Mouse (Mus musculus): ENCODE data around the gene Mfrp. TPM values are rescaled to one million over a fixed set of nuclear protein-coding genes. Genes with fewer than 3 reads are reported as not detected.
A peak's percentile ranks its signal among the peaks of the same experiment; 100 is the strongest.

The Mfrp gene
- polyA plus RNA-seq, 1 experiment from 2014 or later: 0.20 TPM

GRCm38 (mm10) chr9:44125026-44125425, 23.5 kb downstream of the Mfrp start:
- Histone ChIP-seq H3K27me3 (no peaks in the 10 kb centered on the region), H3K4me2 (no peak overlapping the region)
- 68% methylated on average over 5 of the region's 5 CpGs for WGBS

DNA sequence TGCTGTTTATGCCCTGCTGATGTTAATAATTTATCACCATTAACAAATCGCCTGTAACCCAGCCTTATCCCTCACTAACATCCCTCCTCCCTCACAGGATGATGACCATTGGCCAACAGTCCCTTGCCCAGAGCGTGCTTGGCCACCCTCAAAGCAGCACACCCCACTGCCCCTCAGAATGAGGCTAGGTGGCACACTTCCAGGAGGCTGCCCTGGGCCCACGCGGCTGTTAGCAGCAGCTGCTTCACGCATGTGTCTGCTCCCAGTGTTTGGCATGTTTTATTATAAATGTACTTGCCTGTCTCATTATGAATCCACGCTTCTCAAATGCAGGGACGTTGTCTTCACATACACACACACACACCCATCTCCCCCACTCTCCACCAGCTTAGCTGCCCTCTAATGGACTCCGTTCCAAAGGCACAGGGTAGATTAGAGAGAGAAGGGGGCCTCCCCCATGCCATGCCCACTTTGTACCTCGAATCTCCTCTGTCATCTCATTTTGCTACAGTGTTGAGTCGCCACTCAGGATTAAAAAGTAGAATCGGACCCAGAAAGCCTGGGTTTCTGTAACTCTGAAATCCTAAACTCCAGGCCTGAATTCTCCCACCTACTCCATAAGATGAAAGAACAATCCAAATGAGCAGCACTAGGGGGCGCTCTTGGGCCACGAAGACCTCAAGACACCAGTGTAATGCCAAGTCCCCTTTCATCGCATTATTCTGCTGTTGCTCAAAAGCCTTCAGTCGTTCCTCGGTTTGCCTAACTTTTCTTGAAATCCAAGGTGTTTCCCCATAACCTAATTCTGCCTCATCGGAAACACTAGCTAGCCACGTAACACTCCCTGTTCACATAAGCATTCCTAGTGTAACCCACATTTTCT, 24.3 kb downstream of the Mfrp start:
- no peak overlapping the region for H3K9ac ChIP-seq
- no peak overlapping the region for H3K4me3 ChIP-seq
- H3K27ac ChIP-seq: peak overlapping the region; percentile 73
- peak overlapping the region; percentile 34; the same call in 1 of the 2 replicates for H3K4me2 ChIP-seq
- no peaks in the 10 kb centered on the region for H3K9me3 ChIP-seq
- no peaks in the 10 kb centered on the region for H3K27me3 ChIP-seq
- WGBS: 28% methylated on average over 18 of the region's 18 CpGs
- ATAC-seq (ENCODE audit: insufficient number of reproducible peaks, low FRiP score, low TSS enrichment, low read depth): no peak
- no peaks in the 10 kb centered on the region for H3K36me3 ChIP-seq
- H3K4me1 ChIP-seq: peaks cover 32% of the 10 kb centered on the region

More at GRCm38 (mm10) chr9:44125026-44125425, 23.5 kb downstream of the Mfrp start:
- Histone ChIP-seq H3K36me3 (no peaks in the 10 kb centered on the region), H3K27ac (no peak overlapping the region), H3K9ac (no peak overlapping the region), H3K9me3 (no peaks in the 10 kb centered on the region), H3K4me1 (peaks cover 24% of the 10 kb centered on the region), H3K4me3 (no peak overlapping the region)
- no peak for ATAC-seq (ENCODE audit: insufficient number of reproducible peaks, low FRiP score, low TSS enrichment, low read depth)

DNA sequence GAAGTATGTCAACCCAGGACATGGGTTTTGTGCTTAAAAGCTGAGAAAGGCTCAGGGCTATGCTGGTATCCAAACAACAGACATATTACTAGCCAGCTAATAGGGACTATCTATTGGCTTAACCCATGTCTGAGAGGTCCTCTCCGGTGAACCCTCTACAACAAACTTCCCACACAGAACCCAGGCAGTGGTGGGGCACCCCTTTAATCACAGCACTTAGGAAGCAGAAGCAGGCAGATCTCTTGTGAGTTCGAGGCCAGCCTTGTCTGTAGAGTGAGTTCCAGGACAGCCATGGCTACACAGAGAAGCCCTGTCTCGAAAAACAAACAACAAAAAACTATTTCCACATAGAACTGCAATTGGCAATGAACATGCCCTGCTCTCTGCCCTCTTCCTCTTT, 25.2 kb downstream of the Mfrp start:
- H3K36me3 ChIP-seq: no peaks in the 10 kb centered on the region
- WGBS: 87% methylated on average over 3 of the region's 3 CpGs
- ATAC-seq (ENCODE audit: insufficient number of reproducible peaks, low FRiP score, low TSS enrichment, low read depth): no peak
- peaks cover 34% of the 10 kb centered on the region for H3K4me1 ChIP-seq
- H3K27ac ChIP-seq: peak overlapping the region; percentile 73
- no peak overlapping the region for H3K4me2 ChIP-seq
- H3K27me3 ChIP-seq: 0 out of 2 replicates have a peak, but pooled peaks cover 6% of the 10 kb centered on the region
- no peaks in the 10 kb centered on the region for H3K9me3 ChIP-seq
- no peak overlapping the region for H3K9ac ChIP-seq
- H3K4me3 ChIP-seq: no peak overlapping the region

DNA sequence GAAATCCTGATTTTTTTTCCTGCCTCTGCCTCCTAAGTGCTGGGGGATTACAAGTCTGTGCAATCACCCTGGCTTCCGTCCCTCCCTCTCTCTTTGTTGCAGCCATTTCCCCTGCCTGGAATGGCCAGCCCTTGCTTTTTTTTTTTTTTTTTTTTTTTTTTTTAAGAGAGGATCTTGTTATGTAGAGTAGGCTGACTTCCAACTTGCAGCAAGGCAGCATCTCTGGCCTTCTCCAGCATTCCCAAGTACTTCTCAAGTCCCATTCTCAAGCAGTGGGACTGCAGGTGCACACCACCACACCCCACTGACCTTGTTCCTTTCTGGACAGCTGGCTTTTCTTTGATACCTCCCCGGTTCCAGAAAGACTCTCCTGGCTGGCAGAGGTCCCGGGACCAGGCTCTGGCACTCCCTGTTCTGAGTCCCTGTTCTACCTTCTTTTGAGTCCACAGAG, 25.8 kb downstream of the Mfrp start:
- Histone ChIP-seq H3K4me2 (no peak overlapping the region), H3K4me1 (peaks cover 34% of the 10 kb centered on the region), H3K36me3 (no peaks in the 10 kb centered on the region), H3K27me3 (0 out of 2 replicates have a peak, but pooled peaks cover 7% of the 10 kb centered on the region), H3K4me3 (no peak overlapping the region), H3K9ac (no peak overlapping the region), H3K9me3 (no peaks in the 10 kb centered on the region), H3K27ac (no peak overlapping the region)
- WGBS: 62% methylated on average over 3 of the region's 3 CpGs
- no peak for ATAC-seq (ENCODE audit: insufficient number of reproducible peaks, low FRiP score, low TSS enrichment, low read depth)

DNA sequence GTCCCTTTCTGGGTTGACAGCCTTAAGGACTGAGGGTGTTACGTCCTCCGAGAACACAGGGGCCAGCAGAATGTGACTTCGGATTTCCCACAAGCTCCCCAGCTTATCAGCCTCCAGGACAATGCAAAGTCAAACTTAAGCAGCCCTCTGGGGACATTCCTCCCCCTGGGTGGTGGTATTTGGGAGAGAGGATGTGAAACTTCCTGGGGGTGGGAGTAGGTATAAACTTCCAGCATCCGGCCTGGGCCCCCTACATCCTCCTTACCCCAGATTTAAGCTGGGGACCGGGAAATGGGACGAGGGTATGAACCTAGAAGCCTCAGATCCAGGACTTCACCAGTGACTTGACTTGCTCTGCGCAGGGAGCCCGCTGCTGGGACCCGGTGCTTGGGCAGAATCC, 28.1 kb downstream of the Mfrp start:
- no peaks in the 10 kb centered on the region for H3K36me3 ChIP-seq
- H3K9me3 ChIP-seq: no peaks in the 10 kb centered on the region
- peaks cover 54% of the 10 kb centered on the region for H3K4me1 ChIP-seq
- ATAC-seq (ENCODE audit: insufficient number of reproducible peaks, low FRiP score, low TSS enrichment, low read depth): no peak
- peak overlapping the region; percentile 73 for H3K27ac ChIP-seq
- H3K9ac ChIP-seq: no peak overlapping the region; the same call in 1 of the 2 replicates
- H3K4me2 ChIP-seq: peak overlapping the region; percentile 52
- H3K27me3 ChIP-seq: peaks cover 10% of the 10 kb centered on the region; the same call in 1 of the 2 replicates
- H3K4me3 ChIP-seq: peak overlapping the region; percentile 29
- 10% methylated on average over 9 of the region's 9 CpGs for WGBS

DNA sequence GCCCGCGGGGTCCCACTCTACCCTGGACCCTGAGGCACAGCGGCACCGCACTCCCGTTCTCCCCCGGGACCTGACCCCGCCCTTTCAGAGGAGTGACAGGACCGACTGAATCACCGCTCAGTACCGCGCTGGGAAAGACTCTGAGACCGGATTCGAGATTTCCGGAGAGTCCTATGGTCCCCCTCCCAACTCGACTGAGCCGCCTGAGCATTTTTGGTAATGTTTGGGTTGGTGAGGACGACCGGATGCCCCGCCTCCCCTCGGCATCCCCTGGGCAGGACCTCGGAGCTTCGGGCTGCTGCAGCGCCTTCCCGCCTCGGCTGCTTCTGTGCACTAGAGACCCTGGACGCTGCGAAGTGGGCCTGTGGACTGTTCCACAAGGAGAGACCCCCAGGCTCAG, 28.5 kb downstream of the Mfrp start:
- peaks cover 57% of the 10 kb centered on the region for H3K4me1 ChIP-seq
- 0 out of 2 replicates have a peak, but pooled peaks have one; percentile 22 for ATAC-seq (ENCODE audit: insufficient number of reproducible peaks, low FRiP score, low TSS enrichment, low read depth)
- WGBS: 1% methylated on average over 27 of the region's 27 CpGs
- no peaks in the 10 kb centered on the region for H3K9me3 ChIP-seq
- H3K4me3 ChIP-seq: peak overlapping the region; percentile 29
- peak overlapping the region; percentile 52 for H3K4me2 ChIP-seq
- no peak overlapping the region; the same call in 1 of the 2 replicates for H3K9ac ChIP-seq
- H3K36me3 ChIP-seq: no peaks in the 10 kb centered on the region
- H3K27ac ChIP-seq: peak overlapping the region; percentile 73
- H3K27me3 ChIP-seq: peaks cover 10% of the 10 kb centered on the region; the same call in 1 of the 2 replicates

- peaks cover 10% of the 10 kb centered on the region; the same call in 1 of the 2 replicates for H3K27me3 ChIP-seq
- H3K27ac ChIP-seq: peak overlapping the region; percentile 62
- no peaks in the 10 kb centered on the region for H3K9me3 ChIP-seq
- peak; percentile 21; the same call in 1 of the 2 replicates for ATAC-seq (ENCODE audit: insufficient number of reproducible peaks, low FRiP score, low TSS enrichment, low read depth)
- H3K4me1 ChIP-seq: peaks cover 58% of the 10 kb centered on the region
- peak overlapping the region; percentile 52 for H3K4me2 ChIP-seq
- 28% methylated on average over 19 of the region's 19 CpGs for WGBS
- no peak overlapping the region for H3K9ac ChIP-seq
- H3K36me3 ChIP-seq: no peaks in the 10 kb centered on the region
- H3K4me3 ChIP-seq: peak overlapping the region; percentile 29
Measured at GRCm38 (mm10) chr9:44130581-44131275, 29.2 kb downstream of the Mfrp start.

DNA sequence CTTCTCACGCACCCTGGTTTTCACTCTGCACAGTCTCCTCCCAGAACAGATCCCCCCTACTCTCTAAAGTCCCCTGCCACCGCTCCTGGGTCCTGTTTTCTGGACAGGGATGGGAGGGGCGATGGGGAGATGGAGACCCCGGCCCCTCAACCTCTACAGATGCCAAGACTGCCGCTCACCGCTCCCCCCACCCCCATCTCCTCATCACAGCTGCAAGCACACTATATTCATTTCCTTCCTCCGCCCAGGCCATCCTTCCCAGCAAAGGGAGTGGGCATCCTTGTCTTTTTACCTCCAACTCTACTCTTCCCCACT, 29.7 kb downstream of the Mfrp start:
- 51% methylated on average over 7 of the region's 7 CpGs for WGBS
- Histone ChIP-seq H3K4me1 (peaks cover 60% of the 10 kb centered on the region), H3K4me3 (no peak overlapping the region), H3K4me2 (0 out of 2 replicates have a peak overlapping the region, but pooled peaks have one; percentile 52), H3K27ac (peak overlapping the region; percentile 62; the same call in 1 of the 2 replicates), H3K36me3 (no peaks in the 10 kb centered on the region), H3K9ac (no peak overlapping the region), H3K9me3 (no peaks in the 10 kb centered on the region), H3K27me3 (peaks cover 10% of the 10 kb centered on the region; the same call in 1 of the 2 replicates)
- no peak for ATAC-seq (ENCODE audit: insufficient number of reproducible peaks, low FRiP score, low TSS enrichment, low read depth)

- Histone ChIP-seq H3K27ac (peak overlapping the region; percentile 11; the same call in 1 of the 2 replicates), H3K9ac (no peak overlapping the region), H3K4me1 (peaks cover 59% of the 10 kb centered on the region), H3K36me3 (peaks cover 6% of the 10 kb centered on the region; the same call in 1 of the 2 replicates), H3K9me3 (no peaks in the 10 kb centered on the region), H3K27me3 (peaks cover 10% of the 10 kb centered on the region; the same call in 1 of the 2 replicates), H3K4me3 (no peak overlapping the region), H3K4me2 (no peak overlapping the region)
- 70% methylated on average over 5 of the region's 5 CpGs for WGBS
- ATAC-seq (ENCODE audit: insufficient number of reproducible peaks, low FRiP score, low TSS enrichment, low read depth): no peak
Measured at GRCm38 (mm10) chr9:44132200-44132599, 30.7 kb downstream of the Mfrp start.

DNA sequence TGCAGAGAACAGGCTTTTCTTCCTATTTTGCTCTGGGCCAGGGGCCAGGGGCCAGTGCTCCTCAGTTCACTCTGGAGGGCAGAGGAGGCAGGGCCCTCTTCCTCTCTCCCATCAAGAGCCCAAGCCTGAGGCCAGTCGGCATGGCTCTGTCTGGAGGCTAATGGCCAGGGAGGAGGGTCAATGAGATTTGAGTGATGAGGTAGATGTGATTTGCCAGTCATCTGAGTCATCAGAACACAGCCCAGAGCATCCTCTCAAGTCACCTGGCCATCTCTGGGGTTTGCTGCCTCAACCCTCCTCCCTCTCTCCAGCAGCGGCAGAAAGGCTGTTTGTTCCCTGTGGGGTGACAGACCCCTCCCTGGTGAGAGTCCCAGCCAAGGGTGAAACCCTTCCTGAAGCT, 31.8 kb downstream of the Mfrp start:
- H3K9me3 ChIP-seq: no peaks in the 10 kb centered on the region
- H3K27me3 ChIP-seq: peaks cover 10% of the 10 kb centered on the region; the same call in 1 of the 2 replicates
- ATAC-seq (ENCODE audit: insufficient number of reproducible peaks, low FRiP score, low TSS enrichment, low read depth): no peak
- peak overlapping the region; percentile 87; the same call in 1 of the 2 replicates for H3K4me2 ChIP-seq
- peaks cover 57% of the 10 kb centered on the region for H3K4me1 ChIP-seq
- 16% methylated on average over 2 of the region's 2 CpGs for WGBS
- no peak overlapping the region for H3K9ac ChIP-seq
- peak overlapping the region; percentile 50 for H3K27ac ChIP-seq
- peak overlapping the region; percentile 64; the same call in 1 of the 2 replicates for H3K4me3 ChIP-seq
- H3K36me3 ChIP-seq: peaks cover 14% of the 10 kb centered on the region; the same call in 1 of the 2 replicates

GRCm38 (mm10) chr9:44134101-44134850, 32.7 kb downstream of the Mfrp start, which contains the start of gene Mcam:
Mcam (plus strand) TSS chr9:44134469.
- H3K4me3 ChIP-seq: peak within 1 kb of the TSS; percentile 64
- H3K36me3 ChIP-seq: peaks cover 24% of the 10 kb centered on the region
- peaks cover 57% of the 10 kb centered on the region for H3K4me1 ChIP-seq
- peak within 1 kb of the TSS; percentile 87 for H3K4me2 ChIP-seq
- peak; percentile 20; the same call in 1 of the 2 replicates for ATAC-seq (ENCODE audit: insufficient number of reproducible peaks, low FRiP score, low TSS enrichment, low read depth)
- WGBS: under 1% methylated on average over 40 of the region's 55 CpGs
- peaks cover 10% of the 10 kb centered on the region; the same call in 1 of the 2 replicates for H3K27me3 ChIP-seq
- H3K9me3 ChIP-seq: no peaks in the 10 kb centered on the region
- H3K27ac ChIP-seq: peak within 1 kb of the TSS; percentile 86
- peak within 1 kb of the TSS; percentile 54 for H3K9ac ChIP-seq

Measured in limb, embryonic 15.5 days (tissue).